Mouse (Mus musculus) cerebral cortex, adult 2 months (tissue): ENCODE data around the gene Stk32b.

Source experiments
- WGBS: fragments of 180-500 bp; shearing (Covaris S2); methylation state at CpG from one replicate; pipeline ENCODE4 v1.1.7; 2018; 5-methylcytosine and 5-hydroxymethylcytosine counted together

Stk32b gene

GRCm38 (mm10) chr5:37664962-37665361, 52.0 kb downstream of the Stk32b start:
- WGBS, result 78% methylated on average over 3 of the region's 3 CpGs

DNA sequence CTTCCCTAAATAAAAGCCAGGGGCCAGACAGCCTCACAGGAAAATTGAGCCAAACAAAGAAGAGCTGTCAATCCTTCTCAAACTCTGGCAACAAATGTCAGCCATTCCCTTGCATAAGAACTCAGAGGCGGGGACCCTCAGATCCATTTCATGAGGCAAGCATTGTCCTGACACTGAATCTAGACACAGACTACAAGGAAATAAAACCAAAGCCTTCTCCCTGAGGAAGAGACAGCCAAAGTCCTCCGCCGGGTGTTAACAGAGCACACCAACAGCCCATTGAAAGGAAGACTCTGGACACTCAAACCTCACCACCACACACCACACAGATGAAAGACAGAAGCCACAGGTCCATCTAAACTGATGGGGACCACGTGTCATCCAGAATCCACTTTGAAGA, 57.8 kb downstream of the Stk32b start:
- 71% methylated on average over 4 of the region's 4 CpGs for WGBS

DNA sequence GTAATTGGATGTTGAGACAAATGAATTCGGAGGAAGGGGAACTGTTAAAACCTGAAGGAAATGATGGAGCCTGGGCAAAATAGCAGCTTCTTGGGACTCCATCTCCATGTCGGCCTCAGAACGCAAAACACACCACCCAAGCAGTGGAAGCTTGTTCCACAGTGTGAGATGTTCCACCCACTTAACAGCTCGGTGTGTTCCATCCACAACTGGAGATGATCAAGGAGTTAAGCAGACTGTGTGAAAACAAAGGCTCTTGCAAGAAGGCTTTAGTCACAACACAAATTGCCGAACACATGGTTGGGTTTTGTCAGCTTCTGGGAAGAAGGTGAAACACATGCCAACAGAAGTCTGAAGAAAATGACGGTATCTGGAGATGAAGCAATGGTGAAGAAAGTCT, 59.2 kb downstream of the Stk32b start:
- WGBS, result 50% methylated on average over 6 of the region's 6 CpGs

DNA sequence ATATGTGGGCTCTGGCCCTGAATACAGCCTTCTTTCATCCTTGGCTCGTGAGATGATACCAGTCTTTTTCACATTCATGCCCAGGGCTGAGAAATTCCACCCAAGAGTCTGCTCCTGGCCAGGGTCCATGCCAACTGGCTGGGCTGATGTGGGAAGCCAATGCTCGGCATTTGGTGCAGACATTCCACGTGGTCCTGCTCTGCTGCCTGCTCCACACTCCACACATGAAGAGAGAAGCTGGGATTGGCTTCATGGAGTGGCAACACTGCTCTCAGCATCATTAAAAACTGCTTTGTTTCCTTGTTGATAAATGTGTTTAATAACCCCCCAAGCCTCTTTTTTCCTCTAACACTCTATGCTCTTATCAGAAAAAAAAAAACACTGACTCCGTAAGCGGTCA, 61.8 kb downstream of the Stk32b start:
- WGBS, result 62% methylated on average over 5 of the region's 5 CpGs

GRCm38 (mm10) chr5:37650681-37651211, 66.2 kb downstream of the Stk32b start:
- WGBS, result 66% methylated on average over 10 of the region's 10 CpGs

DNA sequence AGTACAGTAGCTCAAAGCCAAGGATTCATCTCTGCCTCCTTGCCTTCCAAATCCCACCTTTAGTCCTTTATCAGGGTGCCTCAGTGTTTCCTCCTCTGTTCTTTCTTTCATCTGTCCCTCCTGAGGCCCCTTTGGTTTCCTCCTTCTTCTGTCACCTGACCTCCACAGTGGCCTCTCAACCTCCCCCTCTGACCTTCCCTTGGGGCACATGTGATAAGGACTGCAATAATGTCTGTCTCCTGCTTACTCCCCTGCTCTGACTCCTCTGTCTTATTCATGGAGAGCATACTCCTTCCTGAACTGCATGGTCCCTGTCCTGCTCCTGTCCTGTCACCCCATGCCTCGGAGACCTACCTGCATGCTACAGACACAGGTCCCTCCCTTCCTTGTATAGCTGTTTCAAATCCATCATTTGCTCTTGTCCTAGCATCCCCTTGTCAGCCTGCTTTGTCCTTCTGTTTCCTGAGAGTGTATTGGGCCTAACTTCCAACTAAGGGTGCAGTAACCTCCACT, 66.8 kb downstream of the Stk32b start:
- WGBS, result 86% methylated on average over 1 of the region's 1 CpGs

DNA sequence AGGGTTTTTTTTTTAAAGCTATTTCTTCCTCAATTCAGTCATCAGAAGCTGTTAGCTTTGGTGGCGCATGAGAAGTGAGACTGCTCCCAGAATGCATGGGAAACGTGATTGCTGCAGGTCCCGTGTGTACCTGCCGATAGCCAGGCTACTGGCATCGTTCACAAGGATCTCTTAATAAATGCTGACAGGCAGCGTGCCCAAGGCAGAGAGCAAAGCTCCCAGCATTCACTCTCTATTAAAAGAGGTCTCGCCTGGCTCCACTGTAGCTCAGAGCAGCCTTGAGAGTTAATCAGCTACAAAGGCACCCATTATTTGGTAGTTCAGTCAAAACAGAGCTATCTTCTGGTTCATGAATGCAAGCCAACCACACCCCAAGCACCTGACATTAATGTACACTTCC, 72.9 kb downstream of the Stk32b start:
- WGBS, result 65% methylated on average over 7 of the region's 7 CpGs

- 41% methylated on average over 7 of the region's 7 CpGs for WGBS
Observed at GRCm38 (mm10) chr5:37642486-37642885, 74.5 kb downstream of the Stk32b start.

DNA sequence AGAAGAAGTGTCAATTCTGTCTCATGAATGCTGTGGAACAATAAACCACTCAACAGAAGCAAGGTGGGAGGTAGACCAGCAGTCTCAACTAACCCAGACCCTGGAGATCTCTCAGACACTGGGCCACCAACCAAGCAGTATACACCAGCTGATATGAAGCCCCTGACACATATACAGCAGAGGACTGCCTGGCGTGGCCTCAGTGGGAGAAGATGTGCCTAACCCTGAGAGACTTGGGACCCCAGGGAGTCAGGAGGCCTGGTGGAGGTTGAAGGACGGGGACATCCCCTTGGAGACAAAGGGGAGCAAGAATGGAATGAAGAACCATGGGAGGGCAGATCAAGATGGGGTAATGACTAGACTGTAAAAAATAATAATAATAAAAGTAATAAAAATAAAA, 82.2 kb downstream of the Stk32b start:
- 75% methylated on average over 2 of the region's 2 CpGs for WGBS

GRCm38 (mm10) chr5:37627437-37628163, 89.4 kb downstream of the Stk32b start:
- 90% methylated on average over 8 of the region's 8 CpGs for WGBS

GRCm38 (mm10) chr5:37611874-37612273, 105.1 kb downstream of the Stk32b start:
- 97% methylated on average over 1 of the region's 1 CpGs for WGBS

GRCm38 (mm10) chr5:37599566-37599965, 117.4 kb downstream of the Stk32b start:
- 92% methylated on average over 1 of the region's 1 CpGs for WGBS

GRCm38 (mm10) chr5:37598271-37598670, 118.7 kb downstream of the Stk32b start:
- 84% methylated on average over 4 of the region's 4 CpGs for WGBS

- 85% methylated on average over 5 of the region's 5 CpGs for WGBS
Observed at GRCm38 (mm10) chr5:37592411-37592810, 124.6 kb downstream of the Stk32b start.

DNA sequence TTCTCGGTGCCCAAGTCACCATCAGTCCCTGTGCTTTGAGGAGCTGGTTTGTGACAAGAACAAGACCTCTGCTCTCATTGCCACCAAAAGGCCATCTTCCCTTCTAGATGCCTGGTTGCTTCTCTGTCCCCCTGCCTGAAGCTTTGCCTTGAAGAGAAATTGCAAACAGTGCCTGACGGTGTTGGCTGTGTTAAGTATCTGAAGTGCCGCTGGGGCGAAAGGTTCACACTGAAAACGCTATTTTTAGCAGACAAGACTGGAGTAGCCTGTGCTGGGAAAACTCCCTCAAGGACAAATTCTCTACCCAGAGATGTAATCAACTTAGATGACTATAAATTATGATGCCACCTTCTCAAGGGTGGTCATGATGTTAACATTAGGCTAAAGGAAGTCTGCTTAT, 129.1 kb downstream of the Stk32b start:
- 84% methylated on average over 5 of the region's 5 CpGs for WGBS

DNA sequence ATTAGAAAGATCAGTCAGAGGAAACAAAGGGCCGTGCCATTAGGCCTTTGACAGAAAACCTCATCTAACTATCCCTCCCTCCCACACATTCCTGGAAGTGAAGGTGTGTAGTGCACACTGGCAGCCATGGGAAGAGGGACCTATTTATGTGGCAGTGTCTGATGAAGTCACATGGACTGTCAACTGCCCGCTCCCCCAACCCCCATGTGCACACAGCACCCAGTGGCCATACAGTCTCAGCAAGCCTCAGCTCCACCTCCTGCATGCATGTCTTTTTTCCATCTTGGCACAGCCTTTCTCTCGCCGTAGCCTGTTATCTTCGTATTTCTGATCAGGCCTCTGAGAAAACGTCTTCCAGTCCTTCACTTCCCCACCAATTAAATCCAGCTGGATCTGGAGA, 130.9 kb downstream of the Stk32b start:
- 82% methylated on average over 6 of the region's 6 CpGs for WGBS

DNA sequence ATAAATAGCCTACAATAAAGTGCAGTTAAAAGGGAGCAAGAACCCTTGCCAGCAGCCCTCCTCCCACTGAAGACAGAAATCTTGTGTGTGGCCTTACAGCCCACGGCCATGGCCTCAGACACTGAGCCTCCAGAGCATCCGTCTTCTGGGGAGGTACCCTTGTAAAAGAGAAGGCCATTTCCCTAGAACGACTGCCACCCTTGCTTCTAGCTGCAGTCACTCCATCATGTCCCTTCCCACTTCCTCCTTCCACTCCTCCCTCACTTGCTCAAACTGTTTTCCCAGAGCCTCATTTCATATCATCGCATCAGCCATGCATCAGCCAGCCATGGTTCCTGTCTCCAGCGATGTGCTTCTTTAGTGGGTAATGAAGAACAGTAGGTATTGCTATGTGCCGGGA, 141.5 kb downstream of the Stk32b start:
- WGBS, result 80% methylated on average over 6 of the region's 6 CpGs

GRCm38 (mm10) chr5:37557274-37557815, 159.6 kb downstream of the Stk32b start:
- WGBS, result 78% methylated on average over 6 of the region's 6 CpGs

DNA sequence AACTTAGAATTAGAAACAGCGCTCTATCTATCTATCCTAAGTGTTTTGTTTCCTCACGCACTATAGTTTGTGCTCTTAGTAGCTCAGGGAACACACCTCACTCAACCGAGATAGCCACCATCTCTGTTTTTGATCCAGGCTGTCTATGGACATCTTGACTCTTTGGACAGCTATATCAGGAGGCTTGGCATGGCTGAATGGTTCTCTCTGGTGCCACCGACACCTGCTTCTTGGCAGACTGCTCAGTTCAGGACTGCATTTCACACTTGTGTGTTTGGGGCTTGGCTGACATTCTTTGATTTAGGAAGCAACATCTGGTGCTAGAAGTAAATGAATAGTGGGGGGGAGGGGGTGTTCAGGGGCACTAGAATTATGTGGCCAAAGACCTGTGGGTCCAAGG, 162.7 kb downstream of the Stk32b start:
- 83% methylated on average over 4 of the region's 4 CpGs for WGBS

DNA sequence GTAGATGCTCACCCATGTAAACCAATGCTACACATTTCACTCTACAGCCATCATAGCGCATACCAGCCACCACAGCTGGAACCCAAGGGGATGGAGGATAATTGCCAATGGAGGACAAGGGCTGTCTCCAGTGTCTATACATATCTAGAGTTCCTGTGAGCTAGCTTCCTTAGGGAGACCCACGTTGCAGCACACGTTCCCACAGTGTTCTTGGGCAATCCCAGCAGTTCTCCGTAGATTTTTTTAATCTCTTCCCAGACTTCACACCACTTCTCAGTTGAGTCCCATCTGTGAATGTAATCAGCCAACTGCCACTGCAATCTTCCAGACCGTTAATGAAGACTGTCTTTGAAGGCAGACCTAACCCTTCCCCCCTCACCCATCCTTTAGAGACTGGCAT, 165.3 kb downstream of the Stk32b start:
- WGBS, result 60% methylated on average over 5 of the region's 5 CpGs

DNA sequence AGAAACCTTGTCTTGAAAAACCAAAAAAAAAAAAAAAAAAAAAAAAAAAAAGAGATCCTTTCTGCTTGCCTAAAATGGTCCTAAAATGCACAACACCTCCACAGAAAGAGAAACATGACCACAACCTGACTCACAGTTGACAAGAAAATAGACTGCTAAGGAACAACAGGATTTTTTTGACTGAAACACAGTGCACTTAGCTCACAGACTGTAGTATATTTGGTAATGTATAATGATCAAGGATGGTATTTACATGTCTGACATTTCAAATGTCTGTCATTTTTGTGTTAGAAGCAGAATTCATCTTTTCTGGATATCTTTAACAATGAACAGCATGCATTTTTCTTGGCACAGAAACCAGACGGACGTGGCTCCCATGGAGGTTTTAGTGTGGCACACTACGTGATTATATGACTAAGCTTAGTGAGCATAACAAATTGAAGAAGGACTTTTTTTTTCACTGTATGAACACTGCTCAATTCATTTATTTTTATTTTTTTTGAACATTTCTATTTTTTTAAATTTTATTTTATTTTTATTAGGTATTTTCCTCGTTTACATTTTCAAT, 181.2 kb downstream of the Stk32b start:
- 71% methylated on average over 4 of the region's 4 CpGs for WGBS

DNA sequence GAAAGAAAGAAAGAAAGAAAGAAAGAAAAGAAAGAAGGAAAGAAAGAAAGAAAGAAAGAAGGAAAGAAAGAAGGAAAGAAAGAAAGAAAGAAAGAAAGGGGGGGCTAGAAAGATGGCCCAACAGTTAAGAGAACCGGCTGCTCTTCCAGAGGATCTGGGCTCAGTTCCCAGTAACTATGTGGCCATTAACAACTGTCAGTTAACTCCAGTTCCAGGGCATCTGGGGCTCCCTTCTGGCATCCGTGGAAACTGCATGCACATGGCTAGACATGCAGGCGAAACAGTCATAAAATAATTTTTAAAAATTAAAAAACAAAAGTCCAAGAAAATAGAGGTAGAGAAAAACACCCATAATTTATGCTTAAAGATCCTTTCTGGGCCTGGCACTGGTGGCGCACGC, 181.7 kb downstream of the Stk32b start:
- 70% methylated on average over 5 of the region's 5 CpGs for WGBS

DNA sequence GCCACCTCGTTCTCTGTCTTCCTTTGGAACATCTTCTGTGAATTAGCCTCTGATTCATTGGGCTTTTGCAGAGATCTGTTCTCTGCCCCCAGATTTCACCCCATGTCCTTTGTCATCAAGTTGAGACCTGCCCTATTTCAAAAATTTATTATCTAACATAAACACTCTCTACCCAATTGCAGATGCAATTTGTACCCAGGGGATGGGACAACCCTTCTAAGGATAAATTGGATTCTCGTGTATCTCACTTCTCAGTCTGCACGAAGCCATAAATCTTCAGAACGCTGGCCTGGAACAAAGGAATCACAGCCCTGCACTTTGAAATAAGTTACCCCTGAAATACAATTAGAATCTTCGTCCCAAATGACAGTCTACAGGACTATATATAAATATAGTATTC, 191.6 kb downstream of the Stk32b start:
- WGBS, result 85% methylated on average over 5 of the region's 5 CpGs
